ENCODE assay signal across 11 mouse cellular contexts in the genomic region with DNA sequence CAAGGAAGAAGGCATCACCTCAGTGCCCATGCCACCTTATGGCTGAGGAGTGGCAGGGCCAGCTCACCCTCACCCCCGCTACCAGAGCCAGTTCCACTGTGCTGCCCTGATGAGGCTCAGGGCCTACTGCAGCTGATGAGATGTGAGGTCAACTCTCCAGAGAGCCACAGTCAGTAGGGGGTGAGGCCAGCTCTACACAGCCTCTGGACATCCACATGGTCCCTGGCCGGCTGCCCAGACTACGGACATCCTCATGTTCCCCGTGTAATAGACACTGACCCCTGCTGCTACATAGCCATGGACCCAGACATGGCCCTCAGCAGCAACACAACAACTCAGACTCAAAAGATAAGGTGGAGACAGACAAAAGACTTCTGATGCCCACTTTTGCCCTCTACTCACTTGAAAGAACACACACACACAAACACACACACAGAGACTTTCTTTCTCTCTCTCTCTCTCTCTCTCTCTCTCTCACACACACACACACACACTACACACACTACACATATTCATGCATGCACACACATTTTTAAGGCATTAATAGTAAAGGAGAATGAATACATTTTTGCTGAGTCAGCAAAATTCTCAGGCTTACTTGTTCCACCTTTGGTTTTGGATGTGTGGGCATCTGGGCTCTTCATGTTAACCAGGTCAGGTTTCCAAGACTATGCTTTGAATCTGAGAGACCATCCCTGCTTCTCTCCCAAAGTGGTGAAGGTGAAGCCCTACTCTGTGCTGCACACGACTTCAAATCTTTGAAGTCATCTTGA.
DNase-seq lines count a peak whose midpoint lies in the region; ATAC-seq and TF ChIP-seq lines count a peak whose summit lies in the region.
"Had no signal": no experiment of that assay in that cellular context is flagged by ENCODE, and none has a peak within 500 bp of the region (broad histone marks: within the 10 kb centered on the region; RNA-seq: fewer than 3 reads in every experiment).

No protein-coding gene starts in this region.

- H3K4me2 ChIP-seq in stomach, embryonic 14.5 days (replicated peaks; ENCODE audit: low read depth, low read length), result no peak overlapping the region
- H3K4me2 ChIP-seq in stomach, postnatal 0 days (replicated peaks; ENCODE audit: low read depth), result no peak overlapping the region
- no peak overlapping the region for H3K4me2 ChIP-seq in intestine, postnatal 0 days (replicated peaks; ENCODE audit: low read depth)
- H3K4me2 ChIP-seq: hindbrain, embryonic 14.5 days had no signal

- H3K4me3 ChIP-seq in stomach, embryonic 14.5 days (ENCODE audit: low read depth, low read length), result no peak overlapping the region
- H3K4me3 ChIP-seq in stomach, postnatal 0 days (ENCODE audit: low read depth, low read length), result no peak overlapping the region
- no peak overlapping the region for H3K4me3 ChIP-seq in intestine, postnatal 0 days (ENCODE audit: low read depth, low read length)
- H3K4me3 ChIP-seq: midbrain, embryonic 10.5 days had no signal

- no peak for ATAC-seq in cerebellum, adult (ENCODE audit: insufficient number of reproducible peaks, low FRiP score, low TSS enrichment)
- peak; percentile 28; the same call in 1 of the 2 replicates for ATAC-seq in stomach, embryonic 14.5 days (ENCODE audit: insufficient number of reproducible peaks, insufficient read depth, low FRiP score, low read depth)
- no peak for ATAC-seq in stomach, postnatal 0 days (ENCODE audit: low FRiP score, low TSS enrichment)
- ATAC-seq in intestine, postnatal 0 days, result no peak
- ATAC-seq: CD4-positive, CD25-positive, alpha-beta regulatory T cell, adult 4 months had no signal

- WGBS in stomach, embryonic 14.5 days, result 85% methylated on average over 5 of the region's 5 CpGs
- 82% methylated on average over 5 of the region's 5 CpGs for WGBS in stomach, postnatal 0 days
- WGBS in intestine, postnatal 0 days, result 79% methylated on average over 5 of the region's 5 CpGs

- no peak overlapping the region for H3K27ac ChIP-seq in stomach, embryonic 14.5 days (ENCODE audit: low read length)
- no peak overlapping the region for H3K27ac ChIP-seq in stomach, postnatal 0 days (replicated peaks)
- H3K27ac ChIP-seq in intestine, postnatal 0 days (ENCODE audit: low read depth, low read length), result no peak overlapping the region
- H3K27ac ChIP-seq: hindbrain, embryonic 14.5 days; midbrain, embryonic 10.5 days had no signal

- H3K9me3 ChIP-seq in stomach, embryonic 14.5 days (ENCODE audit: control insufficient read depth, low read depth, low read length), result no peaks in the 10 kb centered on the region
- no peaks in the 10 kb centered on the region for H3K9me3 ChIP-seq in stomach, postnatal 0 days (ENCODE audit: control insufficient read depth, low read length)
- H3K9me3 ChIP-seq in intestine, postnatal 0 days (ENCODE audit: control insufficient read depth), result no peaks in the 10 kb centered on the region
- H3K9me3 ChIP-seq: midbrain, embryonic 10.5 days had no signal

- TF ChIP-seq CTCF in stomach, postnatal 0 days (IDR thresholded peaks at IDR 0.05; ENCODE audit: low read depth), result no peak
- TF ChIP-seq CTCF in intestine, postnatal 0 days (IDR thresholded peaks at IDR 0.05; ENCODE audit: low read depth), result no peak

- DNase-seq in cerebellum, postnatal 10 days, result peak; percentile 39 to 45
- no peak for DNase-seq in stomach, postnatal 0 days (ENCODE audit: low spot score)
- peak; percentile 26 to 63 for DNase-seq in kidney, postnatal 36 days
- DNase-seq in thymus, postnatal 14 days, result no peak
- DNase-seq in T-cell, adult 2 months (ENCODE audit: low spot score), result no peak

- H3K9ac ChIP-seq in stomach, embryonic 14.5 days (replicated peaks; ENCODE audit: low read depth, low read length), result no peak overlapping the region
- H3K9ac ChIP-seq in stomach, postnatal 0 days (ENCODE audit: low read length), result no peak overlapping the region
- H3K9ac ChIP-seq in intestine, postnatal 0 days (ENCODE audit: low read depth, low read length), result no peak overlapping the region
- H3K9ac ChIP-seq: hindbrain, embryonic 14.5 days had no signal

- H3K4me1 ChIP-seq in stomach, embryonic 14.5 days (ENCODE audit: control insufficient read depth, insufficient read depth, low read length), result no peaks in the 10 kb centered on the region
- H3K4me1 ChIP-seq in stomach, postnatal 0 days (replicated peaks; ENCODE audit: control insufficient read depth, insufficient read depth), result no peaks in the 10 kb centered on the region
- H3K4me1 ChIP-seq in intestine, postnatal 0 days (replicated peaks; ENCODE audit: control insufficient read depth, insufficient read depth, low read length), result no peaks in the 10 kb centered on the region
- H3K4me1 ChIP-seq: midbrain, embryonic 10.5 days had no signal

- no peak for TF ChIP-seq EP300 in stomach, postnatal 0 days (optimal IDR thresholded peaks at IDR 0.05)

- no peaks in the 10 kb centered on the region for H3K27me3 ChIP-seq in stomach, embryonic 14.5 days (ENCODE audit: control insufficient read depth, insufficient read depth, low read length)
- H3K27me3 ChIP-seq in stomach, postnatal 0 days (ENCODE audit: control insufficient read depth, insufficient read depth, low read length), result no peaks in the 10 kb centered on the region
- H3K27me3 ChIP-seq in intestine, postnatal 0 days (replicated peaks; ENCODE audit: control insufficient read depth, insufficient read depth, low read length), result no peaks in the 10 kb centered on the region

- no peaks in the 10 kb centered on the region for H3K36me3 ChIP-seq in stomach, embryonic 14.5 days (ENCODE audit: control insufficient read depth, insufficient read depth, low read length)
- no peaks in the 10 kb centered on the region for H3K36me3 ChIP-seq in stomach, postnatal 0 days (ENCODE audit: control insufficient read depth, insufficient read depth, low read length)
- H3K36me3 ChIP-seq in intestine, postnatal 0 days (ENCODE audit: control insufficient read depth, insufficient read depth), result no peaks in the 10 kb centered on the region
- H3K36me3 ChIP-seq: midbrain, embryonic 10.5 days had no signal

Comparison
In these comparisons a context has a peak if more than half of its experiments do, and no peak if none do; other contexts are left out.
1. DNase-seq: peak in cerebellum, postnatal 10 days (2 of 2) and kidney, postnatal 36 days (2 of 2); none in stomach, postnatal 0 days (single experiment), thymus, postnatal 14 days (single experiment) and T-cell, adult 2 months (single experiment).